Mouse (Mus musculus) right cerebral cortex, postnatal 36 days (tissue): Measurements from ENCODE around the gene Fam216a.
"Not testable (repeated sequence)": the region's sequence is repeated elsewhere in the genome, so short reads cannot be mapped to it uniquely, and the experiment has no call there.

Source experiments
- DNase-seq, 2 experiments: peaks; one replicate each; pipeline ENCODE4 v3.0.0; 2022; ENCODE audit warnings: low spot score in 2 of 2, mixed read lengths in 1 of 2

Gene Fam216a

DNA sequence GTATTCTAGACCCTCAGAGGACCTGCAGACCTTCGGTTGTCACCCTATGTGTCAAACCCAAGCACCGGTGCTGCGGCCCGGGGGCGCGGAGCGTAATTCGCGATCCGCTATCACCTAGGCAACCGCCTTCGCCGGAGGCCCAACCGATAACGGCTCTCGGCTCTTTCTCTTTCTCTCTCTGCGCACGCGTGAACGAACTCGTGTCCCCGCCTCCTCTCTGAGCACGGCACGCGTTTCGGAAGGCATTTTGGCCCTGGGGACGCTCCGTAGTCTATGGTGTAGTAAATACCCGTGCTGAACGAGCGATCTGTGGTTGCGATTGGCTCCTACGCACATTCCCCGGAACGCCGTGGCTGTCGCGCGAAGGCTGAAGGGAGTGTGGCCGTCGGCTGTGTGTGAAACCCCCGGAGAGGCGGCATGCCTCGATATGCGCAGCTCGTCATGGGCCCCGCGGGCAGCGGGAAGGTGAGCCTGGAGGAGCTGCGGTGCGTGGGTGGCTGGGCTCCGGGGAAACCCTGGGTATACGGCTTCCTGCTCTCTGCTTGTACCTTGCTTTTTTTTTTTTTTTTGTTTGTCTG is at the start of gene Fam216a:
TSS of gene Fam216a (minus strand) at position 173 of the 578 bp plus-strand sequence.
- DNase-seq, result peak; percentile 98 to 99

DNA sequence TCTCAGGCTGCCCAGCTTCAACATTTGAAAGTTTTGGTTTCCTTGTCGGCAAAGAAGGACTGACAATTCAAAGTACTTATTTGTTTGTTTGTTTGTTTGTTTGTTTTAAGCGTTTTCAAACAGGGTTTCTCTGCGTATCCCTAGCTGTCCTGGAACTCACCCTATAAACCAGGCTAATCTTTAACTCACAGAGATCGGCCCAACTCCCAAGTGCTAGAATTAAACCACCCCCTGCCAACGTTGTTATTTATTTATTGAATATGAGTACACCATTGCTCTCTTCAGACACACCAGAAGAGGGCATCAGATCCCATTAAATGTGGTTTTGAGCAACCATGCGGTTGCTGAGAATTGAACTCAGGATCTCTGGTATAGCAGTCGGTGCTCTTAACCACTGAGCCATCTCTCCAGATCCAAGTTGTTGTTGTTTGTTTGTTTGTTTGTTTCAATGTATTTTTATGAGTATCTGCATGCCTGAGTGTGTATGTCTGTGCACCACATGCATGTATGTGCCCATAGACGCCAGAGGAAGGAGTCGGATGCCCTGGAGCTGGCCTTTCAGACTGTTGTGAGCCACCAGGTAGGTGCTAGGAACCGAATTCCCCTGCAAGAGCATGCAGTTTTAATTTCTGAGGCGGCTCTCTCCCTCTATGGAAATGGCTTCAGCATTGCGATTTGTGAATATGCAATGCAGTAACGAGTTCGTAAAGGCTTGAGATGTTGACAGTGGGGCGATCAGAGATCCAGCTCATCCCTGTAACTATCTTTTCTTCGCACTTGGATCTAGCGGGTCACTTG is 49.3 kb upstream of the Fam216a start, which contains the start of gene Anapc7:
TSS of gene Anapc7 (plus strand) at position 423 of the 798 bp plus-strand sequence.
- no peak for DNase-seq

DNA sequence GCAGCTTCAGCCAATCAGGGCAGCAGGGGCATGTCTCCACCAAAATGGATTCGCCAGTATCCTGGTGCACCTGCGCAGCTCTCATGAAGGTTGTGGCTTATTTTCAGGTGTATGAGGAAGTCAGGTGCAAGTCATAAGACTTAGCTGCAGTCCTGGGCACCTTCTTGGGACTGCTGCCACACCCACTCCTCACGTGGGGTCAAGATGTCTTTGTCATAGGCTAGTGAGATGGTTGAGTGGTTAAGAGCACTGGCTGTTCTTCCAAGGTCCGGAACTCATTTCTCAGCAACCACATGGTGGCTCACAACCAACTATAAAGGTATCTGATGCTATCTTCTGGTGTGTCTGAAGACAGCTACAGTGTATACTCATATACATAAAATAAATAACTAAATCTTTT is 48.5 kb upstream of the Fam216a start:
- not testable (repeated sequence) for DNase-seq

DNA sequence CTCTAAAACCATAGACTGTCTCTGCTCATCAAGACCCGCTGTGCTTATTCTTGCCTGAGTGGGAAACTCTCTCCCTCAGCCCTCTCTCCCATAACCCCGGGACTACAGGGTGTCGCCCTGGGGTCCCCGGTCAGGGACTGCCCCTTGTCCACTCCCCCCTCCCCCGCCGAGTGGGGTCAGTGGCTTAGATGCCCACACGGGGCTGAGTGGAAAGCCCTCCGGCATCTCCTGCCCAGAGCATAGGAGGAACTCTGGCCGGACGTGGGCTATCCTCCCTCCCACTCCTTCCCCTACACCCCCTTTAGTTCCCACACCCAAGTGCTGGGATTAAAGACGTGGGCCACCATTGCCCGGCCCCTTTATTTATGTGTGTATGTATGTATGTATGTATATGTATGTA is 43.3 kb upstream of the Fam216a start:
- DNase-seq, result no peak

DNA sequence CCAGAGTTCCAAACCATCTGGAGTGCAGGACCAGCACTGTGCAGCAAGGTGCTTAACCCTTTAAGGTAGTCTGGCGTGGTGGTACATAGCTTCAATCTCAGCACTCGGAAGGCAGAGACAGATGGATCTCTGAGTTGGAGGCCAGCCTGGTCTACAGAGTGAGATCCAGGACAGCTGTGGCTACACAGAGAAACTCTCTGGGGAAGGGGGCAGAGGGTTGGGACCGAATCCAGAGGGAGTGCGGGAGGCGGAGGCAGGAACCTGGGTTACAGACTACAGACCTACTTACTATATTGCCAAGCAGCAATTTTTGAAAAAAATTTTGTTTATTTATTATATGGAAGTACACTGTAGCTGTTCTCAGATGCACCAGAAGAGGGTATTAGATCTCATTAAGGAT is 42.2 kb upstream of the Fam216a start:
- DNase-seq, result no peak

DNA sequence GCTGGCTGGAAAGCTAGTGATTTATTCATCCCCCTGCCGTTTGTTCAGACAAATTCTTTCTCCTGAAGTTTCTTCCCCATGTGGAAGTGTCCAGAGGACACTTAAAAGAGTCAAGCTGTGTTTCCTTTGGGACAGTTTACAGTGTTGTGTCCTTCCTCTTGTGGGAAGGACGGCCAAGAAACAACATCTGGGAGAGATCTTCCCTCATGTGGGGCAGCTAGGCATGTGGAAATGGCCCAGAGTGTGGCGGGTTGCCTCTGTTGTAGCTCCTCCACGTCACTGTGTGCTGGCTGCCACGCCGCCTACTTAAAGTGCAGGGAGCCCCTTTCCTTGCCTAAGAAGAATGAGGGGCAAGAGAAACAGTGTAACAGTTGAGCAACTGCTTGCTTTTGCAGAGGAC is 40.7 kb upstream of the Fam216a start:
- no peak for DNase-seq

DNA sequence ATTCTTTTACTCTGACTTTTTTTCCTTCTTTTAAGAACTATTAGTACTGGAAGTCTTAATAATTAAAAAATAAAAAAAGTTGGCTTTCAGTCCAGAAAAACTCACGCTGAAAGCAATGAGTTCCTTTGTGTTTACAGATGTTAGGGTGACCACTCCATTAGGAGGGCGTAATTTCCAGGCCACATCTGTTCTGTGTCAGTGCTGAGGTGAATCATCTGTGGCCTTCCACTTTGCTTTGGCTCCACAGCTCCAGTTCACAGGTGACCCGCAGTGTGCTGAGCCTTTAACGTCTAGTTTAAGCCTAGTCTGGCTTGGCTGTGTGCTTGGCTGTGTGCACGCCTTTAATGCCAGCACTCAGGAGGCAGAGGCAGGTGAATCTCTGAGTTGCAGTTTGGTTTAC is 39.7 kb upstream of the Fam216a start:
- DNase-seq, result no peak

DNA sequence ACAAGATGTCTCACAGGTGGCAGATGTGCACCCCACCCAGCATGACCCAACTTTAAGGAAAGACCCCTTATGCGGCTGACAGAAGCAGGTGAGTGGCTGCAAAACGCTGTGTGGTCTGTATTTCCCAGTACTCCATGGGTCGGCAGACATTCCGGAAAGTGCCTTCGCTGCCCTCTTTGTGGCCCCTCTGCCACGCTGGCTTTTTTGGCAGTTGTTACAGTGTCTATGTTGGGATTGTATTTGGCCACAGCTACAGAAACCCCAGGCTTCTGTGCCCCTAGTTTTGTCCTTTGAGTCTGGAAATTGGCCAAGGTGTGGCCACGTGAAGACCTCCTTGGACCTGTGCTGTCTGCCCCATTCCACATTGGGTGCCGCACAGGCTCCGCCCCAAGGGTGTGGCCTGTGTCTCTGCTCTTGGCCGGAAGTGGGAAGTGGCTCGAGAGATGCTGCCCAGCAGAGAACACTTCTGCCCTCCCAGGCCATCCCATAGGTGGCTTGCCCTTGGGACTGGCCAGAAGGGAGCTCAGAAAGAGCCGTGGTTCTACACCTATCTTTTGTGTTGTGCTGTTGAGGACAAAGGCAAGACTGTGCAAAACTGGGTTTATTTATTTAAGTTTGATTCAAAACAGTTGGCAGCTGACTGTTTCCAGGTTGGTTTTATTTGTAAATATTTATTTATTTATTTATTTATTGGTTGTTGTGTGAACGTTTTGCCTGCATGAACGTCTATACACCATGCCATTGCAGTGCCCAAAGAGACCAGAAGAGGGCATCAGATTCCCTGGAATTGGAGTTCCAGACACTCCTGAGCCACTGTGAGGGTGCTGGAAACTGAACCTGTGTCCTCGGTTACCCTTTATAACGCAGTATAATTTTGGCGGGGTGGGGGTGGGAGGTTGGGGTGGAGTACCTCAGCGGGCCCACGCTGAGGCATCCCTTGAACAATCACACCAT is 37.8 kb upstream of the Fam216a start:
- DNase-seq, result no peak

DNA sequence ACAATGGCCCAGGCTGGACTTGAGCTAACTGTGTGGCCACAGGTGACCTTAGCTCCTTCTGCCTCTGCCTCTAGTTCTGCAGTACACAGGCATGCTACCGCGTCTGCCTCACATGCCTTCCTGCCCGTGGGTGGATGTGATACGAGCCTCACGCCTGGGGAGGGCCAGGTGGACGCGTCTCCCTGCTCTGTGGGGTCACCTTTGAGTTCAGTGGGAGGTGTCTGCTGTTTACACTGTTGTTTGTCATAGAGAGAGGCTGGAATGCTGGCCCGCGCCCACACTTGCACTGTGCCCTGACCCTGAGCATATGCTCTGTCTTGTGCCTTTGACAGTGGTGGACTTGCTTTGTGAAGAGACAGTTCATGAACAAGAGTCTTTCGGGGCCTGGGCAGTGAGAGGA is 33.4 kb upstream of the Fam216a start:
- no peak for DNase-seq

DNA sequence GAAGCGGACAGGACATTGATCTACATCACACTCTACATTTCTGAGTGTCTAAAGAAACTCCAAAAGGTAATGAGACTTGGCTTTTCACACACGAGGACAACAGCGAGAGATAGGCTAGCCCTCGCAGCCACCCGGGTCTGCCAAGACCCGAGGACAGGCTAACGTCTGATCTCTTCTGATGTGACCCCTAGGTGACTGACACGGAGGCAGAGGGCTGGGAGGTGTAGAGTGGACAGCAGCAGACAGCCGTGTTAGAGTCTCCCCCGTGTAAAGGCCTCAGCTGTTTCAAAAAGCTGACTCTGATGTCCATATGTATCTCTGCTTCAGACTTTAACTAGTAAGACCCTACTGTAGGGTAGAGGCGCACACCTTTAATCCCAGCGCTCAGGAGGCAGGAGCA is 31.2 kb upstream of the Fam216a start:
- DNase-seq, result no peak

DNA sequence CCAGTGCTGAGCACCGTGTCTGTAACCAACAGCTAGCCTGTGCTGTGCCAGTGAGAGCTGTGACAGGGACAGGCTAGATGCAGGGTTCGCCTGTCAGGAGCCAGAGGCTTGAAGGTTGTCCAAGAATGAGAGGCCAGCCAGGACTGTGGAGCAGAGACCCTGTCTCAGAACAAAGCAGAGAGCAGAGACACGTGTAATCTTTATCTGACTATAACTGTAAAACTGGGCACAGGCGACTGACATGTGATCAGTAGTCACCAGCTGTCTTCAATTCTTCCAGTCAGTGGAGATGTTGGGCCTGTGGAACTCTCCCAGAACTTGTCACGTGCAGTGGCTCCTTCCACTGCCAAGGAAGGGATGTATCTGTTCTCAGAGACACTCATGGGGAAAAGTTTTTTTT is 30.6 kb upstream of the Fam216a start:
- peak; percentile 68 to 69 for DNase-seq

DNA sequence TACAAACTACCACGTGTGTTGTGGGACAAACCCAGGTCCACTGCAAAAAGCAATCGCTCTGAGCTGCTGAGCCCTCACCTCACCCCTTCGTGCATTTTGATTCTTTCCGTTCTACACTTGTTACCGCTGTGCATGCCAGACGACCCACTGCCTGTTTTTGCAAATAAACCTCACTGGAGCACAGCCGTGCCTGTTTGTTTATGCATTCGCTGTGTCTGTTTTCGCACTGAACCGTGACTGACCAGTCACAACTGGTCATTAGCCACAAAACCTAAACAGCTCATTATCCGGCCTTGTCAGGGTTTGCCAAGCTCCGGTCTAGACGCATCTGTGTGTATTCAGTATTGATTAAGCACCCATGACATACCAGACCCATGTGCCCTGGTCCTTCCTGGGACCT is 30.0 kb upstream of the Fam216a start:
- DNase-seq, result no peak

DNA sequence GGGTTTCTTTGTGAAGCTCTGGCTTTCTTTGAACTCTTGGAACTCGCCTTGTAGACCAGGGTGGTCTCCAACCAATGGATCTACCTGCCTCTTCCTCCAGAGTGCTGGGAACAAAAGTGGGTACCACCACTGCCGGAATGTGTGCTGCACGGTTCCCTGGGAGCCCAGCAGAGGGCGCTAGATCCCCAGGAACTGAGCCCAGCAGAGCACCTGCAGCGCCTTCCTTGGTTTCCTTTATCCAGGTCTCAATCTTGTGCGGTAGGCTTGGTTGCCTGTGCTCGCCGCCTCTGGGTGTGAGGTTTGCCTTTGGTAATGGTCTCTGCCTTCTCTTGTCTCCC is 29.1 kb upstream of the Fam216a start:
- DNase-seq, result no peak

DNA sequence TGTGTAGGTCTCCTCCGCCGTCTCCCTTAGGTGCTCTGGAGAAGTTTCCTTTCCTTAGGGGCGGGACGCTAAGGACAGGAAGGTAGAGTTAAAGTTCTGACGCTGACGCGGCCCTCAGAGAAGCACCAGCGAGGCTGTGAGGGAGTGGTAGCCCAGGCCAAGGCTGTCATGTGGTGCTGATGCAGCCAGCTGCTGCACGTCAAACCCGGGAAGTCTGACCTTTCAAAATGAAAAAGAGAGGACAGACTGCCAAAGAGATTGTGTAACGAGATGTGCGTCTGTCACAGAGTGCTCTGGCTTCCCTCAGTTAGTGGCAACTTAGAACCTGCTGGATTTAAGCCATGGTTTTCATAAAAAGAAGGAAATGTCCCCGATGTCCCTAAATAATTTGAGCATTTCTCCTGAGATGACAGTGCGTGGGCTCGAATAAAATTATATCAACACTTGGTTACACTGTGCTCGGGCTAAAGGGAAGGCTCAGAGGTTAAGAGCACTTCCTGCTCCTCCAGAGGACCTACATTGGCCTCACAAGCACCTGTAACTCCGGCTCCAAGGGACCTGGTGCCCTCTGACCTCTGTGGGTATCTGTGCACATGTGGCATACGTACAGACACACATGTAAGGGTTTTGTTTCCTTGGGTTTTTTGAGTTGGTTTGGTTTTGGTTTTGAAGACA is 28.6 kb upstream of the Fam216a start:
- peak; percentile 43 to 59 for DNase-seq

DNA sequence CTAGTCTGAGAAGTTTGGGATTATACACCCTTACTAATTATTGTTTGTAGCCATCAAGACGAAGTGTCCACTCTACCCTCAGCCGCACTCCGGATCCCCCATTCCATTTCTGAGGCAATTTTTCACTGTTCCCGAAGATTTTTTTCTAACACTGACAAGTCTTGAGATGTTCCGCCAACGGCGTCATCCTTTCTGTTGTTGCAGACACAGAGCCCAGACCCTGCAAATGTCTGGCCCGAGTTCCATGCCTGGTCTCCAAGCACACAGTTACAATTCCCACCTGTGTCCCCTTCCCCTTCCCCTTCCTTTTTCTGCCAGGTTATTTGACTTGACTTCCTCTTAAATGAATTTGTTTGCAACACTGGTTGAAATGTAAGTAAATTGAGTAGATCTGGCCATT is 27.7 kb upstream of the Fam216a start:
- no peak for DNase-seq

DNA sequence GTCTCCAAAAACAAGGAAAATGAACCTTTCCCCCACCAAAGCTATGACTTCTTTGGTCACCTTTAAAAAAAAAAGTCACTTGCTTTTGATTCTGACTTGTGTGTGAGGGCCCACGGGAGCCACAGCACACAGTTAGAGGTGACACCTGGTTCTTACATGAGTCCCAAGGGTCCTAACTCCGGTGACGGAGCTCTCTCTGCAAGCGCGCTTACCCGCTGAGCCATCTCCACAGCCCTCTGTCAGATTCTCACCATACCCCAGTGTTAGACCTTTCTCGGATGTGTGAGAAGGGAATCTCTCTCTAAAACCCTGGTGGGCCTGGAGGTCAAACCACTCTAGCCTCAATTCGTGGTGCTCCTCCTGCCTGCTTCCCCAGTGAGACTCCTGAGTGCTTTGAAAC is 25.3 kb upstream of the Fam216a start:
- DNase-seq, result no peak

DNA sequence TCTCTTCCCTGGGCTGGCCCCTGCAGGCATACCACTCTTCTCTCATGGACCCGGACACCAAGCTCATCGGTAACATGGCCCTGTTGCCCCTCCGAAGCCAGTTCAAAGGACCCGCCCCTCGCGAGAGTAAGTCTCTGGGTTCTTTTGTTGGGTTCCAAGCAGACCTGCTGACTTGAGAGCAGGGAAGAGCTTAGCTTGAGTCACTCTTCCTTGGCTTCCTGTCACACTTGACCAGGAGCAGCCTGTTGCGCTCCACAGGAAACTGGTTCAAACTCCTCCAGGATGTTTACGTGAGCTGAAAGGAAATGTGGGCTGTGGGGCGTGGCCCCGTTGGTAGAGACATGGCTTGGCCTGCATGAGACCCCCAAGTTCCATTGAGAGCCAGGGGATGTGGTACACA is 24.6 kb upstream of the Fam216a start:
- DNase-seq, result no peak

DNA sequence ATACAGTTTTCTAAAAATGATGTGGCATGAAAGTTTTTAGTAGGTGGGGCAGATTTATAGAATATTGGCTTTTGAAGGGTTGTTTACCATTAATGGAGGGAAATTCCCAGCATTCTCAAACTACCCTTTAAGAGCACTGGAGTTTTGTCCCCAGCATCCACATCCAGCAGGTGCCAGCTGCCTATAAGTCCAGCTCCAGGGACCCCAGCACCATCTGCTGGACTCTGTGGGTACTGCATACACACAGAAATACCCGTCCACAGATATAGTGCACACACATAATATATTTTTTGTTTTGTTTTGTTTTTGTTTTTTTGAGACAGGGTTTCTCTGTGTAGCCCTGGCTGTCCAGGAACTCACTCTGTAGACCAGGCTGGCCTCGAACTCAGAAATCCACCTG is 21.7 kb upstream of the Fam216a start:
- no peak for DNase-seq

DNA sequence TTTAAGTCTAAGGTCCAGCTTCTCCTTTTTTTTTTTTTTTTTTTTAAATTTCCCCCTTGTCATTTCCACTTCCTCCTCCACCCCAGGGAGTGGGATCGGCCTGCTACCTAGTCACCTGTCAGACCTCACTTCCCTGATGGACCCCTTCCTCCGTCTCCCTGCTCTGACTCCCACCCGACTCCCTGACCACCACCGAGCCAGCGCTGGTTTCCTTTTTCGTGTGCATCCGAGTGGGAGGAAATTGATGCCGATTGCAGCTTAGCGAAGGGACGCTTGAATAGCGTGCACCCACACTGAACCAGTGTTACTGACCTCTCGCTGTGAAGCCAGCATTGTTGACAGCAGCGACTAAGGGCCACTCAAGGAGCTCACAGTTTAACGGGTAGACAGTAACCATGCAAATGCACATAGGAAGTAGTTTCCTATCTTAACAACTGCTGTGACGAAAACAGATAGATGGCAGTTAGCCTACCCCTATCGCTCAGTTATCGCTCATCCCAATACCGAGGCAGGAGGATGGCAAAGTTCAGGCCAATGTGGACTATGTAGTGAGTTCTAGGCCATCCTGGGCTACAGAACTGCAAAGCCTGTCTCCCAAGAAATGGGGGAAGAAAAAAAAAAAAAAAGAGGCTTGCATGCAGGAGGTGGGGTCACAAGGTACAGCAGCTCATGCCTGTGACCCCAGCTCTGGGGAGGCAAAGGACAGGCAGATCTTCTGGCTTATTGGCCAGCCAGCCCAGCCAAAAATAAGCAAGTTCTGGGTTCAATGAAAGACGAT is 20.3 kb upstream of the Fam216a start:
- DNase-seq, result no peak

DNA sequence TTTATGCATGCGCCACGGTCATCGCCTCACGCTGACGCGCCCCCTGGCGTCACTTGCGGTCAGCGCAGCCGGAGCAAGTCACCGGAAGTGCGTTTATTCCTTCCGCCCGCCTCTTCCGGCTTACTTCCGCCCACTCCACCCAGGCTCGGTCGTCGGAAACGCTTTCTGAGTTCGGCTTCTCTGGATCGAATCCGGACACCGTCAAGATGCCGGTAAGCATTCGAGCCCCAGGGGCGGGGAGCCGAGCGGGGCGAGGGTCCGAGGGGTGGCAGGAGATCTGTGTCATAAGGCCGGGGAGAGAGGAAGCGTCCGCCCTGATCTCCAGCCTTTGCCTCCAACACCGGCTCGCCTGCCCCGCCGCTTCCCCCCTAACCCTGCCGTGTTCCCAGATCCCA is 19.6 kb upstream of the Fam216a start, which contains the start of gene Arpc3:
TSS of gene Arpc3 (plus strand) at position 93 of the 395 bp plus-strand sequence.
- DNase-seq, result peak; percentile 83 to 85

DNA sequence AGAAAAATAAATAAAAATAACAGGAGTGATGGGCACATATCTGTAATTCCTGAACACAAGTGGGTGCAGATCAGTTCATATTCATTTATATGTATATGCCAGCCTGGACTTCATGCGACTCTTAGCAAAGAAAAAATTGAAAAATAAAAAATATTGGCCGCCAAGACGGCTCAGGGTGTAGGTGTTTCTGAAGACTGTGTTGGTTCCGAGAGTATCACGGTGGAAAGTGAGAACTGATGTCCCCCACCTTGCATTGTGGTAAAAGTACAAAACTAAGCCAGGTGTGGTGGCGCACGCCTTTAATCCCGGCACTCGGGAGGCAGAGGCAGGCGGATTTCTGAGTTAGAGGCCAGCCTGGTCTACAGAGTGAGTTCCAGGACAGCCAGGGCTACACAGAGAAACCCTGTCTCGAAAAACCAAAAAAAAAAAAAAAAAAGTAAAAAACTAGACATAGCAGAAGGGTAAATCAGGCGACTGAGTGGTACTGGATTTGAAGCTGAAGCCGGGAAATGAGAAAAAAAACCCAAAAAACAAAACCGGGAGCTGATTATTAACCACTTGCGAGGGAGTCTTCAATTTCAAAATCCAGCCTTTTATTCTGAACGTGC is 19.1 kb upstream of the Fam216a start:
- DNase-seq, result no peak
